Mouse (Mus musculus): Measurements from ENCODE around the gene Cdsn. TPM values are rescaled to one million over a fixed set of nuclear protein-coding genes. Genes with fewer than 3 reads are reported as not detected.

The Cdsn gene
- total RNA-seq, 4 experiments from 2014 or later, result 0.29 to 1.1 TPM; not detected in 2

DNA sequence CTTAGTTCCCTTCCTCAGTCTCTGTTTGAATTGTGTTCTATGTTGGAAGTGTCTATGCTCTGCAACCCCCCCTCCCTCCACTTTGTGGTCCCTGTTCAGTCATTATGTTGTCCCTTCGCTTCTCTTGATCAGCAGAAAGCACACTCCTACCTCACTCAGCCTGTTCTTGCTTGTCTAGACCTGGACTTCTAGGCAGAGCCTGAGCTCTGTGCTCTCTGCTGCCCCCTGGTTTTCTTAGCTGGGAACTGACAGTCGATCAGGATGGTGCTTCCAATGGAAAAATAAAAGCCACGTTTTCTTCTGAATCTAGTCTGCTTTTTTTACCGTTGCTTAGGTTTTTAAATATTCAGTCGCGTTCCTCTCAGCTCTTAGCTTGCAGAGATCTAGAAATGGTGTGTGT, 17.6 kb upstream of the Cdsn start:
- peak in 1 of 2 experiments; percentile 27 for DNase-seq (ENCODE audit: low spot score in 2 of 2)

DNA sequence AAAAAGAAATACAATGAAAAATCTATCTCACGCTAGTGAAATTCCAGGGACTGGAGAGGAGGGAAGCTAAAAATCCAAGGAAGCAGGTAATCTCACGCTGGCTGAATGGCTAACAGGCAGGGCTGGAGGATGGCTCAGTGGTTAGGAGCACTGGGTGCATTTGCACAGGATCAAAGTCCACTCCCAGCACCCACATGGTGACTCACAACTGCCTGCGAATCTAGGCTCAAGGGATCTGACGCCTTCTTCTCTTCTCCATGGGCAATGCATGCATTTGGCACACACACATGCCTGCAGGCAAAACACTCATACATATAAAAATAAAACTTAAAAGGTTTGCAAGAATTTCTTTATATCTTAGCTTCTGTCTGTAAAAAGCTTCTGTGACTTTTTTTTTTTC, 14.5 kb upstream of the Cdsn start:
- no peak for DNase-seq (ENCODE audit: low spot score in 2 of 2)

DNA sequence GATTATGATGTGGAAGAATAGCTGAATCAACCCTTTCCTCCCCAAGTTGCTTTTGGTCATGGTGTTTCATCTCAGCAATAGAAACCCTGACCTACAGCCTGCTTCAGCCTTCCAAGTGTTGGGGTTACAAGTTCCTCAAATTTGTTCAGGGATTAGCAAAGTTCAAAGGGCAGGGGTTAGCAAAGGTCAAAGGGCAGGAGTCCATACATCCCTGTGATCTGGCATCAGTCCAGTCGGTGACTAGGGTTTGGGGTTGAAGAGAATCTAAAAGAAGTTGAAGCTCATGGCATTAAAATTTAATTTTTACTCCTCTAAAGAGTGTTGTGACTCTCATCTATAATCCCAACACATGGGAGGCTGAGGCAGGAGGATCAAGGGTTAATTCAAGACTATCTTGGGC, 13.5 kb upstream of the Cdsn start:
- no peak for DNase-seq (ENCODE audit: low spot score in 2 of 2)

DNA sequence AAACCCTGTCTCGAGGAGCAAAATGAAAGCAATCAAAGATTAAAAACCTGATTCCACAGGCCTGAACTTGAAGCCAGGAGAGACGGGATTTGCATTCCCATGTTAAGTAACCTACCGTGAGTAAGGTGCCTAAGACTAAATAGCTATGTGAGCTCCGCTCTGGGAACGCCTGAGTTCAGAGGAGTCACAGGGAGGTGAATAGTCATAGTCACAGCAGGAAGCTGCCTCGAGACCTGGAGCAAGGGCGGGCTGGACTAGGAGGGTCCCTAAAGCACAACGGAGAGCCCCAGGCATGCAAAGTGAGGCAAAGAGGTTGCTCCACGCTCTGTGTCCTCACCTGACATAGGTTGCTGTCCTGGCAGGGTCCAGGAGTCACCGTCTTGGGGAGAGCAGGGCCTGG, 12.4 kb upstream of the Cdsn start:
- no peak for DNase-seq (ENCODE audit: low spot score in 2 of 2)

DNA sequence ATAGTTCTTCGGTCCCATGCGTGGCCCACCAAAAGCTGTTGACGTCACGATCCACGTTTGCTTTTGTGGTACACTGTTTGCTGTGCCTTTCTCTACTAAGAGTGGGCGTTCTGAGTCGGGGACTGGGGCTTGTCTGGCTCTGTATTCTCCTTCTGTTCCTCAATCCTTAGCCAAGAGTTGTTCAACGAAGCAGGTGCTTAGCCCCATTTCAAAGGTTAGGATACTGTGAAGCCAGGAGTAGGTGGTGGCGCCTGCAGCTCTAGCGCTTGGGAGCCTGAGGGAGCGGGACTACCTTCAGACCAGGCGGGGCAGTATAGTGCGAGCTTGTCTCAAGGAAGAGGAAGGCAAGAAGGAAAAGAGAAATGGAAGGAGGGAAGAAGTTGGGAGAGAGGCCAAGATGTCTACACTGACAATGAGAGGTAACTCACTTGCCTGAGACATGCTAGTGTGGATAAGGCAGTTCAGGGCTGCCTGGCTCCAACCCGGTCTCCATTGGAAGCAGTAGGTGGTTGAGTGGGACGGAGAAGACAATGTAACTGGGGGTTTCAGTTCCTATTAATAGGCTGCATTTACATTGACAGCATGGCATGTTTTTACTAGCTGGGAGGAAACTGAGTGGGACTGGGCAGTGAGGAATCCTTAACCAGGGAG, 9.0 kb upstream of the Cdsn start:
- DNase-seq (ENCODE audit: low spot score in 2 of 2), result no peak

DNA sequence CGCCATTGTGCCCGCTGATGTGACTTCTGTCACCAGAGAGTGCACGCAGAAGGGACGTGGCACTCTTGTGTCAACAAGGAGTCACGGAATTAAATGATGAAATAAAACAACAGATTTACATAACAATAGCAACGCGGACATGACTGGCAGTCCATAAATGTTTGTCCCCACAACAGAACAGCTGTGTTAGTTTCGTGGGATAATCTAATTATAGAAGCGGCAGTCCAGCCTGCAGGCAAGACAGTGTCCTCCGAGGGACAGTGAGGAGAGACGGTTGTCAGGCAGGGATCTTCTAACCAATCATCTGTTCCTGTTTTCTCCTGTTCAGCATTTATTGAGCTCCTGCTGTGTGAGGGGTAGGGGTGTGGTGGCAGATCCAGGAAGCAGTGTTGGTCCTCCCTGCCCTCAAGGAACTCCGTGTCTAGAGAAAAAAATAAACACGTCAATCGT, 8.5 kb upstream of the Cdsn start:
- DNase-seq (ENCODE audit: low spot score in 2 of 2), result no peak

DNA sequence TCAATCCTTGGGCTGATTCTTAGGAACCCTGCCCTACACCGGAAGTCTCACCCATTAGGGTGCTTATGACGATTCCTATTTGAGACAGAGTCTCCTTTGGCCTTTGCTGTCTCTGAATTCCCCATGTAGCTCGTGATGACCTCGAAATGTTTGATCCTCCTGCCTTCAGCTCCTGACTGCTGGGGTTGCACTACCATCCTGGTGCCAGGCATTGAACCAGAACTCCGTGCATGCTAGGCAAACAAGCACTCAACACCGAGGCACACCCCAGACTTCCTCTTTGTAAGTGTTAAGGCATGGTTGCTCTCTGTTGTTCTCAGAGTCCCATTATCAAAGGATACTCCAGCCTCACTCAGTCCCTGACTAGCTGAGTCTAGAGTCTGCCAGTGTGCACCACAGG, 7.9 kb upstream of the Cdsn start:
- no peak for DNase-seq (ENCODE audit: low spot score in 2 of 2)

DNA sequence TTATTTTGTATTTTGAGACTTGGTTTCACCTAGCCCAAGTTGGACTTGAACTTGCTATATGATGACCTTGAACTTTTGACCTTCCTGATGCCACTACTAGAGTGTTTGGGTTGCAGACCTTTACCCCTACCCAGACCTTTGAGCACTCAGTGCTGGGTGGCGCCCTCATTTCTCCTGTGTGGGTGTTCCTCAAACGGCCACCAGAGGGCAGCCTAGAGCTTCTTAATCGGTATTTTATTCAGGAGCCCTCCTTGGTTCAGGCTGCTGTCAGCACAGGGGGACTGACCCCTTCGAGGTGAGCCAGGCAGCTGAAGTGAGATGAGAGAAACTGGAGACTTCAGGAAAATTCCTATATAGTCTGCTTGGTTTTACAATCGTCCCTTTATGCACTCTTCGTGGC, 7.2 kb upstream of the Cdsn start:
- DNase-seq (ENCODE audit: low spot score in 2 of 2), result no peak

DNA sequence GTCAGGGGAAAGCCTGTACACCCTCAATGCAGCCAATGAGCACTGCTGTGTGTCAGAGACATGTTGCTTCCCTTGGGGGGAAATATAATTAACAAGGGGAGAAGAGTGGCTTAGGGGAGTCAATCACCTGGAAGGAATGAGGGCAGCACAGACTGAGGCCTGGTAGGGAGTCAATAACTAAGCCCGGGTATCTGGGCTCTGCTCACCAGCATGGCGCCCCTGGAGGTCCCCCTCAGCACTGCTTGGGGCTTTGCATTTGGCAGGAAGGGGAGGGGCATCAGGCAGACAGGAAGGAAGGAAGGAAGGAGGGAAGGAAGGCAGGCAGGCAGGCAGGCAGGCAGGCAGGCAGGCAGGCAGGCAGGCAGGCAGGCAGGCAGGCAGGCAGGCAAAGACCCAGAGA, 4.5 kb upstream of the Cdsn start:
- no peak for DNase-seq (ENCODE audit: low spot score in 2 of 2)

DNA sequence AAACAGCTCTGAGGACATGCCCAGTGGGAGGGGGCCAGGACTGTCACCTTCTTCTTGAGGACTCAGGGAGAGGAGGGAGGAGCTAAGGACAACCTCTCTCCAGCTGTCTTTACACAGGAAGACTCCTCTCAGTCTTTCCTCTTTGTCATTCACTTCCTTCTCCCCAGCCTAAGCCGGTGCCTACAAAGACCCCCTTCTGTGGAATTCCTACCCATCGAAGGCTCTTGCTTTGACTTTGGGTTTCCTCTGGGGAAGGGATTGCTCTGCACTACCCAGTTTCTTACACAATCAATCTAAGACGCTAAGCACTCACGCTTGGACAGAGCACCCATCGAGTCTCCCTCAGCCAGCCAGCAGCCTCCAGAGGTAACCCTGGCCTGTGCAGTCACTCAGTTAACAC, 3.3 kb upstream of the Cdsn start:
- no peak for DNase-seq (ENCODE audit: low spot score in 2 of 2)

DNA sequence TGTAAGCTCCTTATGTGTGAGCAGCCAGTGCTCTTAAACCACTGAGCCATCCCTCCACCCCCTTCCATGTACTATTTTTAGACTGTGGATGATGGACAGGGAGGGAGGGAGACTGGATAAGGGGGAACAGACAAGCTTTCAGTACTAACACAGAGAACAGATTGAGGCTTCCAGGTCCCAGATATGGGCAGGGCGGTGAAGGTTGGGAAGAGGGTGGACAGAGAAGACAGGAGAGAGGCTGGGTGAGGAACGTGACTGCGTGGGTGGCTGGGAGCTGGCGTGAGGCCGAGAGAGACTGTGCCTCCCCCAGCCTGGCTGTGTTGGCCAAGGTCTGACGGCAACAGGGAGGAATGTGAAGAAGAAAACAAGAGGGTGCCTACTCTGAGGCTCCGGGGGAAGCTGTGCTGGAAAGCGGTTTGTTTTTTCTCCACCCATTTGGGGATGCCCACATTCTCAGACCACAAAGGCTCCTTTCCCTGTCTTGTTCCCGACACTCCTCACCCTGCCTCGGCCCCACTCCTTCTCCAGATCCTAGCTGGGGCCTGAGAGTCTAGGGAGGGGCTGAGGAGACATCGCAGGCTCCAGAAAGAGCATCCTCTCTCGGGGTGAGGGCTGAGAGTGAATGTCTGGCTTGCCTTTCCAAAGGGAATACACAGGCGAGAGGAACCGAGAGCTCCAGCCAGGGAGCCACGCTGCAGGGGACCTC, 2.3 kb upstream of the Cdsn start:
- peak; percentile 40 to 55 for DNase-seq (ENCODE audit: low spot score in 2 of 2)

DNA sequence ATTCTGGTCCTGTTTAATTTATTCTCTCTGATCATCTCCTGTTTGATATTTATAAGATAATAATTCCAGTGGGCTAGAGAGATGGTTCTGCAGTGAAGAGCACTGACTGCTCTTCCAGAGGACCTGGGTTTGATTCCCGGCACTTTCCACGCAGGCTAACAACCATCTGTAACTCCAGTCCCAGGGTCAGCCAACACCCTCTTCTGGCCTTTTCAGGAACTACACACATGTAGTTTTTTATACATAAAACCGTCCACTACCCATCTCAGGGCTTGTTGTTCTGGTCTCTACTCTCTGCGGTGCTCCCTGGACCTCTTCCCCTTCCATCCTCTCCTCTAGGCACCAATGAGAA, 1.8 kb upstream of the Cdsn start:
- DNase-seq (ENCODE audit: low spot score in 2 of 2), result no peak

DNA sequence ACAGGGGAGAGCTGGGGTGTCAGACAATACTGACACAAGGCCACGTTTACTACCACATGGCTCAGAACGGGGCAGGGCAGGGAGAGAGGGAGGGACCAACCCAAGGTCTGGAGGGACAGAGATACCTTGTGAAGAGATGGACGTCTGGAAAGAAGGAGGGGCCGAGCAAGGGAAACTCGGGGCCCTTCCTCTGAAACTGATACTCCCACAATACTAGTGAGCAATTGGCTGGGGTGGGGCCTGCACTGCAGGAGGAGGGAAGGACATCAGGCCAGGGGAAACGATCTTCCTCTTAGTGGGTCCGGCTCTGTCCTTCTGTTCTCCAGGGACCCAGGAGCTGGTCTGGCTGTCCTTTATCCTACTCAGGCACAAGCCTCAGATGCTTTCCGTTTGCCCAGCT, 1.1 kb upstream of the Cdsn start:
- no peak for DNase-seq (ENCODE audit: low spot score in 2 of 2)

DNA sequence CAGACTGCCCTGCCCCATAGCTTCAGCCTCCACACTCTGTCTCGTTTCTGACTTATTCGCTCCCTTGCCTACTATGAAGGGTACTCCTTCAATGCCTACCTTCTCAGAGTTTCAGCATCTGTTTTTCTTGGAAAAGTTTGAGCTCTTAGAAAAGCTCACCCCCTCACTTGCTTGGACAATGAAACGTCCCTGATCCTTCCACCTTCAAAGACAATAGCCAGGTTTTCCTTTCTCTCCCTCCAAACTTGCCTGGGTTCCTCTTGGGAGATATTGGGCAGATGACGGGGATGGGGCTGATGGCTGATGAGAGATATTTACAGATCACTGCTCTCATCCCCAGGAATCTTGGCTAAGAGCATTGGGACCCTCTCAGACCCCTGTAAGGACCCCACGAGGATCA, 2.4 kb downstream of the Cdsn start:
- DNase-seq (ENCODE audit: low spot score in 2 of 2), result no peak

DNA sequence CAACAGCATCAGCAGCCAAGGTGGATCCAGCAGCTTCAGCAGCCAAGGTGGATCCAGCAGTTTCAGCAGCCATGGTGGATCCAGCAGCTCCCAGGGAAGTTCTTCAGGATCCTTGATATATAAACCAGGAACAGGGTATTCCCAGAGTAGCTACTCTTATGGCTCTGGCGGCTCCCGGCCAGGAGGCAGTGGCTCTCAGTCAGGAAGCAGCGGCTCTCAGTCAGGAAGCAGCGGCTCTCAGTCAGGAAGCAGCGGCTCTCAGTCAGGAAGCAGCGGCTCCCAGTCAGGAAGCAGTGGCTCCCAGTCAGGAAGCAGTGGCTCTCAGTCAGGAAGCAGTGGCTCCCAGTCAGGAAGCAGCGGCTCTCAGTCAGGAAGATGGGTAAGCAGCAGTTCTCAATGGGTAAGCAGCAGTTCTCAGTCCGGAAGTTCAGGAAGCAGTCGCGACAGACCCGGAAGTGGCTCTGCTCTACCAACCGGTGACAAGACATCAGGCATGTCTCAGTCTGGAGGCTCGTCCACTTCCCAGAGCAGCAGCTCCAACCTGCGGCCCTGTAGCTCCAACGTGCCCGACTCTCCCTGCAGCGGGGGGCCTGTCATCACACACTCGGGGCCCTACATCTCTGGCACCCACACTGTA, 3.0 kb downstream of the Cdsn start:
- no peak for DNase-seq (ENCODE audit: low spot score in 2 of 2)

DNA sequence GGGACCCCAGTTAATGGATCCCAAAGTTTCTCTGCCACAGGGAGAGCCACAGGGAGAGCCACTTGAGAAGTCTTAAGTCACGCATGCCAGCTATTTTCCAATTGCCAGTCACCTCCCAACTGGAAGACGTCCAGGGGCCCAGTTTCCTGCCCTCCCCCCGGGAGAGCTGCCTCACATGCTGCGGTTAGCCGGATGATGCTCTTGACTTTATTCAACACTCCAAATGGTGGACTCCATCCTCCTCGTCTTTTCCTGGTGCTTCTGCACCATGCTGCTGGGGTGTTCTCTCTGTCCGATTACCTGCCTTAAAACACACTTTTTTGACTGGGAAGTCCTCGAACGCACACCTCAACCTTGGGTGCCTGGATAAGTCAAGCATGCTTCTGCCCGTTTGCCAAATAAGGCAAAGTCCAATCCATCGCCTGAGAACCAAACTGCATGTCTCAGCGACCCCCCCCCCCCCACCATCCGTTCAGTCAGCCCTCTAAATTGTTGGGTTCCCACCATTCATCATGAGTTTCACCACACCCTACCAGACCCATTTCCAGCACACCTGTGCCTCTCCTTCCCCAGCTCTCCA, 4.3 kb downstream of the Cdsn start:
- no peak for DNase-seq (ENCODE audit: low spot score in 2 of 2)

DNA sequence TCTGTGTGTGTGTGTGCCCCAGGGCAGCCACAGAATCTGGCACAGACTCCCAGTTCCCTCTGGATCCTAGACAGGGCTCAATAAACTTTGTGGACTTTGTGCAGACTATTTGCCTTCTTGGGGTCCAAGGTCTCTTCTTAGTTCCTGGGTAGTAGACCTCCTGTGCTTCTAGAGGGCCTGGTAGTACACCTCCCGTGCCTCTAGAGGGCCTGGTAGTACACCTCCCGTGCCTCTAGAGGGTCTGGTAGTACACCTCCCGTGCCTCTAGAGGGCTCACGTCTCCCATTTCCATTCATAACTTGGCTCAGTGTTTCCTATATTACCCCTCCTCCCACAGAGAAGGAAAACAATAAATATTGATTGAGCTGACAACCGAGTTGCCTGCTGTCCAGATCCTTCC, 4.9 kb downstream of the Cdsn start:
- DNase-seq (ENCODE audit: low spot score in 2 of 2), result no peak

DNA sequence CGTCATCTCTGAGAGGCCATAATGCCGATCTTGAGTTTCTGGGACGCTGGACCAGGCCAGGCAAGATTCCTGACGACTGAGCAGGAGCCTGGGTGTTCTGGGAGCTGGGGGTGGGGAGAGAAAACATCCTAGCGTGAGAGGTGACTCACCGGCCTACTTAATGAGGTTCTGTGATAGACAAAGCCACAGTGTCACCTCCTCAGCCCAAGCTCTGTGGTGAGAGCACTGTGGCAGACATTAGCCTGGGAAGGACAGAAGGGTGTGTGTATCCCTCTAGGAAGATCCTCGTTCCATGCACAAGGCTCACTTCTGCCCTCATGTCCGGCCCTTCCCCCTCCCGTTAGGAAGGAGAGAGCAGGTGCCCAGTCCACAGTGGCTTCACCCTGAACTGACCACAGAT, 5.4 kb downstream of the Cdsn start:
- DNase-seq (ENCODE audit: low spot score in 2 of 2), result no peak

DNA sequence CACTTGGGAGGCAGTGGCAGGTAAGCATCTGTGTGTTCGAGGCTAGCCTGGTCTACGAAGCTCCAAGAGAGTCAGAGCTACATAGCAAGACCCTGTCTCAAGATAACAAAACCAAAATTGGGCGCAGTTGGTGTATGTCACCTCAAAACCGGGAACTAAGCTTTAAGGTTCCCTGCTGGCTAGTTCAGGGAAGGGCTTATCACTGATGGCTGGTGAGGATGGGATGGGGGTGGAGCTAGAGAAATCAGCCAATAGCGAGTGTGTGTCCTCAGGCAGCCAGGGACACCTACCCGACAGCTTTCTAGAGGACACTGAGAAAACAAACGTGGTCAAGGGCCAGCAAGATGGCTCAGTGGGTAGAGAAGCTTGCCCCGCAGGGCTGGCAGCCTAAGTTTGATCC, 6.3 kb downstream of the Cdsn start:
- no peak for DNase-seq (ENCODE audit: low spot score in 2 of 2)

DNA sequence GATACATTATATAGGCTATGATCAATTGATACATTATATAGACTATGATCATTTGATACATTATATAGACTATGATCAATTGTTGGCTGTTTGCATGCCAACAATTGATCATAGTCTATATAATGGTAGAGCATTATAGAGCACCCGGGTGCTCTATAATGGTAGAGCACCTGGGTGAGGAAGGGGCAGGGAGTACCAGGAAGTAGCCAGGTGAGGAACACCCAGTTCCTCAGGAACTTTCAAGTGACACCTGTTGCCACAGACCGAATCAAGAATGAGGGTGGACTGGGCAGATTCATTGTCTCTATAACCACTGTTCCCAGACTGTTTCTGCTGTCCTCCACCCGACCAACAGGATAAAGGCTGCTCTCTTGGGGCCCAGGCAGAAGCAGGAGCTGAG, 15.2 kb downstream of the Cdsn start, which contains the start of gene 2300002M23Rik:
TSS of gene 2300002M23Rik (plus strand) at position 301 of the 400 bp plus-strand sequence.
- DNase-seq (ENCODE audit: low spot score in 2 of 2), result no peak

DNA sequence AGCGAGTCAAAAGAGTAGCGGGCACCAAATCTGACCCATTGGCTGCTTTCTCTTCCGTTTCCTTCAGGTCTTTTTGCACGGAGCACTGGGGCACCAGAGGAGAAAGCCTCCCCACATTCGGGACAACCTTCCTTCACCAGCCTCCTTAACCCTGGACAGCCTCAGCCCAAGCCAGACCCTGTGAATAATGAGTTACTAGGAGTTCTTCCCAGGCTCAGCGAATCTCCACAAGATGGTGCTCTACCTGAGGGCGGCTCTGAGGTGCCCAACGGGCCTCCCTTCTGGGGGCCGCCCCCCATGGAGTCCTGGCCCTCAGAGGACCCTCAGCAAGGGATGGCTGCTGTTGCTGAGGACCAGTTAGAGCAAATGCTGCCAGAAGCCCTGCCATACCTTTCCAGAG, 15.8 kb downstream of the Cdsn start:
- no peak for DNase-seq (ENCODE audit: low spot score in 2 of 2)

DNA sequence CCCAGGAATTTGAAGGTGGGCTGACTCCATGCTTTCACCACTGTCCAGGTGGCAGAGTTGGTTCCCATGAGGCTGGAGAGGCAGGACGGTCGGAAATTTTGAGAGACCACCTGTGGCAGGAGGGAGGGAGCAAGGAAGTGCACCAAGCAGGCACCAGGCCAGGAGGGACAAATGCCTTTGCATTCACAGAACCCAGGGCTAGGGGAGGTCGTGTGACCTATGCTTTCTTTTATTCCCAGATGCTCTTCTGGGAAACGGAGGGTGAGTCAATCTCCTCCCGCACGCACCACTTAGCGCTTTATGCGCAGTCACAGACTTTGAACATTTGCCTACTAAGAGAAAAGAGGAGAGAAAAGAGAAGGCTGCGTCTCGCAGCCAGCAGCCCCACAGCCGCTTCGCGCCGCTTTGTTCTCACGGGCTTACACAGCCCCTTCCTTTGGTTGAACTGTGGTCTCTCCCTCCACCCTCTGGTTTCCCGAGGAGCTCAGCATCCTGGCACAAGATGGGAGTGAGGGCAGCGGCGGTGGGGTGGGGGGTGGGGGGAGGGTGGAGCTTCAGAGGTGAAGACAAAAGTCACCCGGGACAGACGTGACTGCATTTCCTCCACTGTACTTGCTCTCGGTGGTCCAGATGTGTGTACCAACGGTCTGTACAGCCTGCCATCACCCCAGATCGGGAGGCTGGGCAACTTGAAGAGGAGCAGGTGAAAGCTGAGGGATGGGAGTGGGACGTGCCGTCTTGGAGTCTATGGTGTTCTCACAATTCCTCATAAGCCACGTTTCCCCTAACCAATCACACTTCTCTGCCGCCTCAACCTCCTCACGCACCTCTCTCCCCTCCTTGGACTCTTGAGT, 17.4 kb downstream of the Cdsn start:
- DNase-seq (ENCODE audit: low spot score in 2 of 2), result no peak

Measured in gastrocnemius, adult 8-10 months (tissue).